Mouse (Mus musculus) liver, embryonic 11.5 days (tissue): ENCODE measurements around the gene Mbnl1. TPM values are rescaled to one million over a fixed set of nuclear protein-coding genes. Genes with fewer than 3 reads are reported as not detected.

Source experiments
- ATAC-seq: fragments of 200-750 bp; cut with Nextera tagmentation; replicated peaks from 2 replicates; pipeline ENCODE4 v1.8.0; 2017; ENCODE audit warnings: moderate number of reproducible peaks, mild to moderate bottlenecking, moderate TSS enrichment, moderate library complexity; ENCODE audit not compliant: low FRiP score
- DNase-seq: peaks from one replicate; pipeline ENCODE4 v3.0.0-alpha.2; 2017; ENCODE audit warnings: low spot score
- H3K27ac ChIP-seq: fragments of 300-500 bp; sonication (generic); 2 replicates; pipeline ENCODE4 v1.5.1; 2014; ENCODE audit warnings: mild to moderate bottlenecking, low read depth, low read length, control low read depth
- H3K27me3 ChIP-seq: fragments of 300-500 bp; sonication (generic); replicated peaks from 2 replicates; pipeline ENCODE4 v1.6.1; 2014; ENCODE audit warnings: low read length, mixed read lengths; ENCODE audit not compliant: control insufficient read depth, insufficient read depth
- H3K36me3 ChIP-seq: fragments of 300-500 bp; sonication (generic); 2 replicates; pipeline ENCODE4 v1.6.1; 2014; ENCODE audit warnings: mild to moderate bottlenecking, low read length, moderate library complexity, mixed read lengths; ENCODE audit not compliant: control insufficient read depth, insufficient read depth
- H3K4me1 ChIP-seq: fragments of 300-500 bp; sonication (generic); replicated peaks from 2 replicates; pipeline ENCODE4 v1.6.1; 2014; ENCODE audit warnings: low read length, mixed read lengths; ENCODE audit not compliant: control insufficient read depth, insufficient read depth
- H3K4me2 ChIP-seq: fragments of 300-500 bp; sonication (generic); 2 replicates; pipeline ENCODE4 v1.6.1; 2014; ENCODE audit warnings: mild to moderate bottlenecking, control low read depth, moderate library complexity
- H3K4me3 ChIP-seq: fragments of 300-500 bp; sonication (generic); 2 replicates; pipeline ENCODE4 v1.5.1; 2014; ENCODE audit warnings: low read depth, low read length, control low read depth
- H3K9ac ChIP-seq: fragments of 300-500 bp; sonication (generic); 2 replicates; pipeline ENCODE4 v1.6.1; 2014; ENCODE audit warnings: low read depth, low read length, control low read depth
- H3K9me3 ChIP-seq: fragments of 300-500 bp; sonication (generic); 2 replicates; pipeline ENCODE4 v1.6.1; 2016; ENCODE audit warnings: low read length, inconsistent platforms, mixed read lengths; ENCODE audit not compliant: control insufficient read depth
- WGBS: fragments of 180-500 bp; shearing (Covaris S2); extraction: QIAGEN DNeasy Blood & Tissue Kit; methylation state at CpG from one replicate; pipeline ENCODE4 v1.1.7; 2014; 5-methylcytosine and 5-hydroxymethylcytosine counted together
- polyA plus RNA-seq: library from polyadenylated mRNA; unstranded; fragments of >200 nt; fragmentation: Nextera tagmentation; extraction: Ambion mirVana; gene quantifications from 2 replicates; pipeline ENCODE4 v1.2.1, GENCODE M21; 2014

Mbnl1 gene
- polyA plus RNA-seq, 1 experiment from 2014 or later: 242 TPM

DNA sequence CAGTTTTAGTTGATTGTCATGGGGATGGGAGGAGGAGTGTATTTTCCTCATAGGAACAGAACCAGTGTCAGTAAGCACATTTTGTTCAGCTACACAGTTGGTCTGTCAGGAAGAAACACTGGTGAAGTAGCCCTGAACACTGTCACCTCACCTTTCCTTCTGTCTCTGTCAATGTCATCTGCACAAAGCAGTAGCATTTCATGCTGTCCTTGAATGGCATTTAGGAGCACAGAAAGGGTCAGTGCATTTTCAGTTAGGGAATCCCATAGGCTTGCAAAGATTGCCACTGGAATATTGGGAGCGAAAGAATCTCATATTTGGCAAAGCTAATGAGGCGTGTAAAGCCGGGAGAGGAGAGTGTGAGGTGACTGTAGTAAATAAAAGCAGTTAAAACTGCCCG is 114.5 kb downstream of the Mbnl1 start:
- H3K27me3 ChIP-seq: no peaks in the 10 kb centered on the region
- H3K4me2 ChIP-seq: no peak overlapping the region
- WGBS: 92% methylated on average over 4 of the region's 4 CpGs
- no peaks in the 10 kb centered on the region for H3K9me3 ChIP-seq
- ATAC-seq: no peak
- no peaks in the 10 kb centered on the region for H3K36me3 ChIP-seq
- H3K27ac ChIP-seq: no peak overlapping the region
- H3K9ac ChIP-seq: no peak overlapping the region
- no peak overlapping the region for H3K4me3 ChIP-seq
- no peak for DNase-seq
- H3K4me1 ChIP-seq: peaks cover 14% of the 10 kb centered on the region

DNA sequence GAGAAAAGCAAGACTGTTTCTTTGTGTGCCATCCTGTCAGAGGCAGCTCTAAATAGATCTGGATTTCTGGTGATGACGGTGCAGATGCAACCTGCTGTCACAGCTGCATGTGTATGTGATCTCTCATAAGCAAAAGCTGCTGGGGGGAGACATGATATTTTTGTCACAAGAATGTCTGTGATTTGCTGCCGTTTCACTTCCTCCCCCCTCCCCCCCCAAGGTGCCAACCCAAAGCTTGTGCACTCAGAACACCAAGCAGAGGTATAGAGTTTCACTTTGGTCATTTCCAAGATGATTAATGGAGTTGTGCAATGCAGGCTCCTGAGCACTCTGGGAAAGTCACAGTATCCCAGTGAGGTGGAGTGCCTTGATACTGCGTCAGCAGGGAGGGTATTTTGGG is 116.7 kb downstream of the Mbnl1 start:
- 67% methylated on average over 3 of the region's 3 CpGs for WGBS
- DNase-seq: no peak
- peaks cover 14% of the 10 kb centered on the region for H3K4me1 ChIP-seq

DNA sequence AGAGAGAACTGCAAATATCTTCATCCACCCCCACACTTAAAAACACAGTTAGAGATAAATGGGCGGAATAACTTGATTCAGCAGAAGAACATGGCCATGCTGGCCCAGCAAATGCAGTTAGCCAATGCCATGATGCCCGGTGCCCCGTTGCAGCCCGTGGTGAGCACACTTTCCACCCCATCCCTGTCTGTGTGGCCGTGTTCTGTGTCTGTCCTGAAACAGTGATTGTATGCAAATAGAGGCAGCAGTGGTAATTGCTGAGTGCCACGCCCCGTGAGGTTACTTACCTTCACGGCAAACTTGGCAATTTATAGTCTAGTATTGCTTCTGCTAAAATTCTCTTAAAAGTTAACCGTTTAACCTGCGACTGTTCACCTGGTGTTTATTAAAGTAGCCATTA is 123.0 kb downstream of the Mbnl1 start:
- no peak overlapping the region for H3K4me3 ChIP-seq
- H3K4me2 ChIP-seq: no peak overlapping the region
- DNase-seq (no peak), ATAC-seq (no peak)
- H3K9ac ChIP-seq: no peak overlapping the region
- no peak overlapping the region for H3K27ac ChIP-seq
- WGBS: 85% methylated on average over 10 of the region's 10 CpGs
- H3K27me3 ChIP-seq: no peaks in the 10 kb centered on the region
- no peaks in the 10 kb centered on the region for H3K9me3 ChIP-seq
- peaks cover 5% of the 10 kb centered on the region for H3K4me1 ChIP-seq
- peaks cover 4% of the 10 kb centered on the region; the same call in 1 of the 2 replicates for H3K36me3 ChIP-seq

More for the DNA sequence above, 116.7 kb downstream of the Mbnl1 start:
- no peak for ATAC-seq
- no peaks in the 10 kb centered on the region for H3K36me3 ChIP-seq
- H3K27ac ChIP-seq: no peak overlapping the region
- no peak overlapping the region for H3K4me2 ChIP-seq
- no peaks in the 10 kb centered on the region for H3K9me3 ChIP-seq
- H3K27me3 ChIP-seq: no peaks in the 10 kb centered on the region
- no peak overlapping the region for H3K4me3 ChIP-seq
- no peak overlapping the region for H3K9ac ChIP-seq

DNA sequence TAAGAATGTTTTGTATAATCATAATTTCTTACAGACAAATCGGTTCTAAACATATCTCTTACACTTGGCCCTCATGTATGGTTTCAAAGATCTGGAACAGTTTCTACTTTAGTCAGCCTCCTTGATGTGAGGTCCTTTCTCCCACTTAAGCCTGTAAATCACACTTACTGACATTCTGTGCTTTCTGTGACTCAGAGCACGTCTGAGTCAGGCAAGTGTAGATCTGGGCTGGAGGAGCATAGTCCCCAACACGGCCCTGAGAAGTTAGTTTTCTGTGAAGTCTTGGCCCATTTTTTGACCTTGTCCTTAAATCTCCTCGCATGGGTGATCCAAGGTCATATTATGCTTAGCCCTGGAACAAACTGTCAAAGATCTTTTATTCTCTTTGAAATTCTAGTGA is 124.4 kb downstream of the Mbnl1 start:
- ATAC-seq (no peak), DNase-seq (no peak)
- Histone ChIP-seq H3K27ac (no peak overlapping the region), H3K9me3 (no peaks in the 10 kb centered on the region), H3K4me3 (no peak overlapping the region), H3K36me3 (peaks cover 4% of the 10 kb centered on the region; the same call in 1 of the 2 replicates), H3K4me1 (peaks cover 10% of the 10 kb centered on the region), H3K9ac (no peak overlapping the region), H3K27me3 (no peaks in the 10 kb centered on the region), H3K4me2 (no peak overlapping the region)
- 81% methylated on average over 4 of the region's 4 CpGs for WGBS

DNA sequence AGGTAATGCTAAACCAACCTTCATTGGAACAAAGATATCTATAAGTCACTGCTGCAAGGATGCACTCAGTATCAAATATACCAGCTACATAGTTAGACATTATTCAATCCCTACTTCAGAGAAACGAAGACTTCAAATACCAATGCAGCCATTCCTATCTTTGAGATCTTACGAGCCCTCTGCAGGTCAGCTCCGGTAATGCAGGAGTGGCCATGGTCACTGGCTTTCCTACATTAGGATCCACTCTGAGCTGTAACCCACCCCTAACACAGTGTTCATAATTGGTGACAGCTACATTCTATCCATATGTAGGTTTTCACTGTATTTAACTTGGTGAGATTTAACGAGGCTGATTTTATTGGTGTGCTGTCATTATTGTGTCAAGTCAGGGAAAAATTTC is 129.1 kb downstream of the Mbnl1 start:
- Histone ChIP-seq H3K4me1 (peaks cover 31% of the 10 kb centered on the region), H3K4me3 (no peak overlapping the region), H3K9me3 (no peaks in the 10 kb centered on the region), H3K27me3 (no peaks in the 10 kb centered on the region), H3K27ac (no peak overlapping the region), H3K4me2 (no peak overlapping the region), H3K36me3 (0 out of 2 replicates have a peak, but pooled peaks cover 3% of the 10 kb centered on the region), H3K9ac (no peak overlapping the region)
- DNase-seq (no peak), ATAC-seq (no peak)
- 32% methylated on average over 4 of the region's 4 CpGs for WGBS

DNA sequence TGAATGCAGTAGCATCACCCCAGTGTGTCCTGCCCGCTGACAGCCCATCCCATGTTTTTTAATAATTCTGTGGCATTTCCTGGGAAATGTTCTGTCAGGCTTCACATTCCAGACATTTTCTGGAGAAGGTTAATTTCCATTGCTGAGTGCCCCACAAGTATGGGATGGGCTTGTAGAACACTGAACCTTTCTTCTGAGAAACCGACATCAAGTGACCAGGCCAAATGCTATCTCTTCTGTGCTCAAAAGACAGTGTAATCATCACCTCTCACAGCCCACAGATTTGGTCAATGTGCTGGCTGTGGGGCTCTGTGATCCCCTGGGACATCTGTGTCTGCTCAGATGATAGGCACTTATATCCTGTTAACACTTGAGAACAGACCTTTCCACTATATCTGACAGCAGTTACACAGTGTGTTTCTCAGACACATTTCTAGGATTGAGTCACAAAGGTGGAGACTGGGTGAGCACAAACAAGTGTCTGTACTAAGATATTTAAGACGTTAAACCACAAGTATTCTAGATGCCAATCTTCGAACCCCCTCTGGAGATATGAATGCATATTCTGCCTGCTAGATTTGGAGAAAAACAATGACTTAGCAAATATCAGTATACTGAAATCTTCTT is 130.4 kb downstream of the Mbnl1 start:
- peaks cover 31% of the 10 kb centered on the region for H3K4me1 ChIP-seq
- DNase-seq: peak; percentile 43
- H3K27me3 ChIP-seq: no peaks in the 10 kb centered on the region
- H3K4me3 ChIP-seq: no peak overlapping the region
- no peak overlapping the region for H3K9ac ChIP-seq
- peak overlapping the region; percentile 39 for H3K4me2 ChIP-seq
- no peaks in the 10 kb centered on the region for H3K9me3 ChIP-seq
- 53% methylated on average over 4 of the region's 4 CpGs for WGBS
- peak overlapping the region; percentile 92 for H3K27ac ChIP-seq
- H3K36me3 ChIP-seq: 0 out of 2 replicates have a peak, but pooled peaks cover 3% of the 10 kb centered on the region
- ATAC-seq: peak; percentile 99

DNA sequence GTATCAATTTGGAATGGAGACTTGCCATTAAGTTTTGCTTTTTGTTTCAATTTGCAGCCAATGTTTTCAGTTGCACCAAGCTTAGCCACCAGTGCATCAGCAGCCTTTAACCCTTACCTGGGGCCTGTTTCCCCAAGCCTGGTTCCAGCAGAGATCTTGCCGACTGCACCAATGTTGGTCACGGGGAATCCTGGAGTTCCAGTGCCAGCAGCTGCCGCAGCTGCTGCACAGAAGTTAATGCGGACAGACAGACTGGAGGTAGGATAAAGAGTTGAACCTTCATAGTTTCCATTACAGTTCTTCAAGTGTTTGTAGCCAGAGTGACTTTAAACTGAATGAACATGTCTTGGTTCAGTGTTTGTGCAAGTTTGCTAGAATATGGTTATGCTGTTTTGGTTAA is 131.0 kb downstream of the Mbnl1 start:
- no peak overlapping the region for H3K4me3 ChIP-seq

DNA sequence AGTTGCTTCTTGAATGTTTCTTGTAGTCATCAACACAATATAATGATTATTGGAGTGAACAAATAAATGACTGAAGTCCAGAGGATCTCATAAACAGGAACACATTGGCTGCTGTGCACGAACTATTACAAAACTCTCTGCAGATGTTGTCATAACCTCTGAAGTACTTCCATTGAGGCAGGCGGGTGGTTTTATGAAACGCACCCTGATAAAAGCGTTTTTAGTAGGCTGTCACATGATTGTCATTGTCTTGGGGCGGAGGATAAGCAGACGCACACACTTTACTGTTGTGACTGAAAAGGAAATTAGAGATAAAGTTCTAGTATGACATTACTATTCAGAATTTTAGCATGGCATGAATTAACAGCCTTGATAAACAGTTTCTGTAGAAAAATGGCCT is 131.6 kb downstream of the Mbnl1 start:
- Histone ChIP-seq H3K9ac (no peak overlapping the region), H3K4me2 (peak overlapping the region; percentile 51; the same call in 1 of the 2 replicates), H3K27ac (peak overlapping the region; percentile 92), H3K9me3 (no peaks in the 10 kb centered on the region), H3K27me3 (no peaks in the 10 kb centered on the region), H3K4me3 (no peak overlapping the region), H3K36me3 (0 out of 2 replicates have a peak, but pooled peaks cover 3% of the 10 kb centered on the region), H3K4me1 (peaks cover 31% of the 10 kb centered on the region)
- ATAC-seq (no peak), DNase-seq (no peak)
- WGBS: 46% methylated on average over 6 of the region's 6 CpGs

More for the DNA sequence above, 131.0 kb downstream of the Mbnl1 start:
- ATAC-seq: no peak
- 84% methylated on average over 4 of the region's 4 CpGs for WGBS
- Histone ChIP-seq H3K27me3 (no peaks in the 10 kb centered on the region), H3K27ac (peak overlapping the region; percentile 92), H3K36me3 (0 out of 2 replicates have a peak, but pooled peaks cover 3% of the 10 kb centered on the region), H3K9me3 (no peaks in the 10 kb centered on the region), H3K4me2 (peak overlapping the region; percentile 51), H3K9ac (0 out of 2 replicates have a peak overlapping the region, but pooled peaks have one; percentile 3), H3K4me1 (peaks cover 31% of the 10 kb centered on the region)
- DNase-seq: no peak

DNA sequence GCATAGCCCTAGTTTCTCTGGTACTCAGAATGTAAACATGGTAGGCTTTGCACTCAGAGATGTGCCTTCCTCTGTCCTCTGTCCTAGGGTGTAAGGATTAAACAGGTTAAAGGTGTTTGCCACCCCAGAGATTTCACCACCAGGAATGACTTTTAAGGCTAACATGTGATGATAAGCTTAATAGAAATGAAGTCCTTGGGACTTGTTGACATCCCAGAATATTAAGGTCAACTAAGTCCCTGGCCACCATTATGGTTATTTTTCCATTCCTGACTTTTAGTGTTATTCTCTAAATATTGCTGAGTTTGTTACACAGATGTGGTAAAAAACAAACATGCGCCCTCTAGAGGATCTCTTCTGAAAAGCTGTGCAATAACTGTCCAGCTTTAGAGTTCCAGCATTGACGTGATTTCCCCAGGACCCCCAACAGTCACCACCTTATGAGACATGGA is 136.3 kb downstream of the Mbnl1 start:
- Histone ChIP-seq H3K9me3 (no peaks in the 10 kb centered on the region), H3K4me1 (peaks cover 8% of the 10 kb centered on the region), H3K9ac (no peak overlapping the region), H3K27ac (no peak overlapping the region), H3K27me3 (no peaks in the 10 kb centered on the region), H3K4me2 (no peak overlapping the region), H3K4me3 (no peak overlapping the region), H3K36me3 (peaks cover 5% of the 10 kb centered on the region; the same call in 1 of the 2 replicates)
- ATAC-seq (no peak), DNase-seq (no peak)
- WGBS: 24% methylated on average over 2 of the region's 2 CpGs
